Mouse (Mus musculus): ENCODE results near the gene Nckap5. TPM values are rescaled to one million over a fixed set of nuclear protein-coding genes. Genes with fewer than 3 reads are reported as not detected.

The Nckap5 gene
- polyA plus RNA-seq, 2 experiments = 6.8 to 14.9 TPM

- Histone ChIP-seq H3K9me3 (ENCODE audit: control insufficient read depth, low read length) (no peaks in the 10 kb centered on the region), H3K4me3 (replicated peaks; ENCODE audit: low read length) (no peak overlapping the region), H3K4me1 (ENCODE audit: control insufficient read depth, insufficient read depth, low read length) (no peaks in the 10 kb centered on the region), H3K27me3 (ENCODE audit: control insufficient read depth, insufficient read depth, low read length) (no peaks in the 10 kb centered on the region), H3K9ac (ENCODE audit: low read depth, low read length, severe bottlenecking) (no peak overlapping the region), H3K27ac (replicated peaks; ENCODE audit: low read depth, low read length) (no peak overlapping the region), H3K4me2 (replicated peaks; ENCODE audit: low read depth, low read length, severe bottlenecking) (no peak overlapping the region), H3K36me3 (ENCODE audit: control insufficient read depth, insufficient read depth, low read length) (no peaks in the 10 kb centered on the region)
- no peak for TF ChIP-seq POLR2A (IDR thresholded peaks at IDR 0.05; ENCODE audit: borderline replicate concordance, extremely low read depth, insufficient read depth, insufficient read length)
- 61% methylated on average over 4 of the region's 4 CpGs for WGBS
- no peak for DNase-seq (ENCODE audit: low spot score)
- no peak for ATAC-seq (ENCODE audit: low FRiP score, low read depth)
Observed at GRCm38 (mm10) chr1:126745482-126746136, 85.0 kb downstream of the Nckap5 start.

GRCm38 (mm10) chr1:126744631-126745305 is 85.8 kb downstream of the Nckap5 start:
- ATAC-seq (ENCODE audit: low FRiP score, low read depth) = no peak

DNA sequence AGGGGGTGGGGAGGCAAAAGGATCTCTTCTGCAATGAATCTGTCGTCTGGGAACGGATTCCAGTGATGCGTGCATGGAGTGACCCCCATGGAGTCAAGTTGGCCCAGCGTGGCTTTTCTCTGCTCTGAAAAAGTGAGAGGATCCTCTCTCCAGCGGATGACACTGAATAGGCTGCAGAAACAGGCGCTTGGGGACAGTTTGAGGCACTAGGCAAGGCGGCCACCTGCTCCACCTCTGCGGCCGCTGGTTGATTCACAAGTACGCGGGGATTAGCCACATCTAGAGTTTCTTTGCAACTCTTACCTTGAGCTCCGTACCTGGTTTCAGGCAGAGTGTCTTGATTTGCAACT is 92.3 kb downstream of the Nckap5 start:
- WGBS = 3% methylated on average over 12 of the region's 12 CpGs
- TF ChIP-seq POLR2A (IDR thresholded peaks at IDR 0.05; ENCODE audit: borderline replicate concordance, extremely low read depth, insufficient read depth, insufficient read length) = no peak
- Histone ChIP-seq H3K9ac (ENCODE audit: low read depth, low read length, severe bottlenecking) (0 out of 2 replicates have a peak overlapping the region, but pooled peaks have one; percentile 1), H3K27ac (replicated peaks; ENCODE audit: low read depth, low read length) (no peak overlapping the region), H3K4me3 (replicated peaks; ENCODE audit: low read length) (peak overlapping the region; percentile 27), H3K9me3 (ENCODE audit: control insufficient read depth, low read length) (no peaks in the 10 kb centered on the region), H3K36me3 (ENCODE audit: control insufficient read depth, insufficient read depth, low read length) (no peaks in the 10 kb centered on the region), H3K4me1 (ENCODE audit: control insufficient read depth, insufficient read depth, low read length) (peaks cover 20% of the 10 kb centered on the region), H3K27me3 (ENCODE audit: control insufficient read depth, insufficient read depth, low read length) (no peaks in the 10 kb centered on the region), H3K4me2 (replicated peaks; ENCODE audit: low read depth, low read length, severe bottlenecking) (peak overlapping the region; percentile 57)
- DNase-seq (ENCODE audit: low spot score) (no peak), ATAC-seq (ENCODE audit: low FRiP score, low read depth) (no peak)

More at GRCm38 (mm10) chr1:126744631-126745305, 85.8 kb downstream of the Nckap5 start:
- no peak overlapping the region for H3K9ac ChIP-seq (ENCODE audit: low read depth, low read length, severe bottlenecking)
- no peaks in the 10 kb centered on the region for H3K27me3 ChIP-seq (ENCODE audit: control insufficient read depth, insufficient read depth, low read length)
- H3K4me3 ChIP-seq (replicated peaks; ENCODE audit: low read length) = no peak overlapping the region
- H3K4me1 ChIP-seq (ENCODE audit: control insufficient read depth, insufficient read depth, low read length) = no peaks in the 10 kb centered on the region
- no peak overlapping the region for H3K27ac ChIP-seq (replicated peaks; ENCODE audit: low read depth, low read length)
- H3K36me3 ChIP-seq (ENCODE audit: control insufficient read depth, insufficient read depth, low read length) = no peaks in the 10 kb centered on the region
- H3K9me3 ChIP-seq (ENCODE audit: control insufficient read depth, low read length) = no peaks in the 10 kb centered on the region
- TF ChIP-seq POLR2A (IDR thresholded peaks at IDR 0.05; ENCODE audit: borderline replicate concordance, extremely low read depth, insufficient read depth, insufficient read length) = no peak
- 57% methylated on average over 14 of the region's 14 CpGs for WGBS
- DNase-seq (ENCODE audit: low spot score) = no peak
- no peak overlapping the region for H3K4me2 ChIP-seq (replicated peaks; ENCODE audit: low read depth, low read length, severe bottlenecking)

DNA sequence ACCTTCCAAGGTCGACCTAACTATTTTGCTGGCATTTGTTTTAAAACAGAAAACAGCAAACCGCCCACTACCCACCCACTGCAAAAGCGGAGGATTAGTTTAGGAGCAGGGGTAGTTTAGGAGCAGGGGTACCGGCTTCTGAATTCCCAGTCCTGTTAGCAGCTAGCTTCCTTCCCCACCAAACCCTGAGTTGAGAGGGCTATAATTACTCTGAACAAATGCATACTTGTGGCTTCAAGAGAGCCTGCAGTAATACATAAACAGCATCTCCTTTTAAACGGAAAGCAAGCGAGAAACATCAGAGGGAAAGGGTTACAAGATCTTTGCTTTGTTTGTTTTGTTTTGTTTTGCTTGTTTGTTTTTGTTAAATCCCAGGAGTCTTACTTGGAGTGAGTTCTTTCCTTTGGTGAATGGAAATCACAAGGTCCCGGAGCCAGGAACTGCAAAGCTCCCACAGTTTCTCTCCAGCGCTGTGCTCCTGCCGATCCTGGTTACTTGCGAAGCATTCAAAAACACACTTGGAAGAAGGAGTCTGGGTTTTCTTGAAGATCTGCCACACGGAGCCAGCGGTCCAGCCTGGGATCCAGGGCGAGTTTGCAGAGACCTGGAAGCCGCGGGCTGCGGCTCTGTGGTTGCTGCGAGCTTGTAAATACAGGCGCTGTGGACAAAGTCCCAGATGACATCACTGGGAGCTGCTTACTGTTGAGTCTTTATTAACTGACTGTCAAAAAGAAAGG is 92.9 kb downstream of the Nckap5 start:
- Histone ChIP-seq H3K27ac (replicated peaks; ENCODE audit: low read depth, low read length) (no peak overlapping the region), H3K4me2 (replicated peaks; ENCODE audit: low read depth, low read length, severe bottlenecking) (peak overlapping the region; percentile 57), H3K9me3 (ENCODE audit: control insufficient read depth, low read length) (no peaks in the 10 kb centered on the region), H3K36me3 (ENCODE audit: control insufficient read depth, insufficient read depth, low read length) (no peaks in the 10 kb centered on the region), H3K4me3 (replicated peaks; ENCODE audit: low read length) (peak overlapping the region; percentile 27), H3K9ac (ENCODE audit: low read depth, low read length, severe bottlenecking) (0 out of 2 replicates have a peak overlapping the region, but pooled peaks have one; percentile 1), H3K4me1 (ENCODE audit: control insufficient read depth, insufficient read depth, low read length) (peaks cover 20% of the 10 kb centered on the region), H3K27me3 (ENCODE audit: control insufficient read depth, insufficient read depth, low read length) (no peaks in the 10 kb centered on the region)
- TF ChIP-seq POLR2A (IDR thresholded peaks at IDR 0.05; ENCODE audit: borderline replicate concordance, extremely low read depth, insufficient read depth, insufficient read length) = no peak
- ATAC-seq (ENCODE audit: low FRiP score, low read depth) (peak; percentile 70; the same call in 1 of the 2 replicates), DNase-seq (ENCODE audit: low spot score) (peak; percentile 47)
- WGBS = 4% methylated on average over 18 of the region's 18 CpGs

DNA sequence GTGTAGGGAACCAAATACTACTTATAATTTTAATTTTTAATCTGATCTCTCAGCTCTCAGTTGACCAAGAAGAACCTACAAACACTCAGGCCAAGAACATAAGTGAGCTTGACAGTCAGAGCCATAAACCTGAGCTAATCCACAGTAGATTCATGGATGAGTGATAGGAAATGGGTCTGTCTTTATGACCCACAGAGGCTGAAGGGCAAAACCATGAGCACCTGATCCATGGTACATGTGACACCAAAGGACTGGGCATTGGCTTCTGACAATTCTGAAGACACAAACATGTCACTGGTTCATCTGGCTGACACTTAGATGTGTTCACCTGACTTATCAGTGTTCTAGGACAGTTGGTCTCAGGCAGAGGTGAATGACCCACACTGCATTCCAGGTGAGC is 98.9 kb downstream of the Nckap5 start:
- H3K9ac ChIP-seq (ENCODE audit: low read depth, low read length, severe bottlenecking) = no peak overlapping the region
- no peak for TF ChIP-seq POLR2A (IDR thresholded peaks at IDR 0.05; ENCODE audit: borderline replicate concordance, extremely low read depth, insufficient read depth, insufficient read length)
- H3K4me1 ChIP-seq (ENCODE audit: control insufficient read depth, insufficient read depth, low read length) = peaks cover 7% of the 10 kb centered on the region
- ATAC-seq (ENCODE audit: low FRiP score, low read depth) = no peak
- H3K4me2 ChIP-seq (replicated peaks; ENCODE audit: low read depth, low read length, severe bottlenecking) = no peak overlapping the region
- no peaks in the 10 kb centered on the region for H3K27me3 ChIP-seq (ENCODE audit: control insufficient read depth, insufficient read depth, low read length)
- no peak overlapping the region for H3K27ac ChIP-seq (replicated peaks; ENCODE audit: low read depth, low read length)
- no peak for DNase-seq (ENCODE audit: low spot score)
- H3K36me3 ChIP-seq (ENCODE audit: control insufficient read depth, insufficient read depth, low read length) = no peaks in the 10 kb centered on the region
- H3K4me3 ChIP-seq (replicated peaks; ENCODE audit: low read length) = no peak overlapping the region
- H3K9me3 ChIP-seq (ENCODE audit: control insufficient read depth, low read length) = no peaks in the 10 kb centered on the region

All from limb, embryonic 14.5 days (tissue).